Mouse (Mus musculus) limb, embryonic 10.5 days (tissue): ENCODE data around the gene Cmtr1. TPM values are rescaled to one million over a fixed set of nuclear protein-coding genes. Genes with fewer than 3 reads are reported as not detected.

Experiments used
- DNase-seq: peaks from one replicate; pipeline ENCODE4 v3.0.0-alpha.2; 2017; ENCODE audit warnings: low spot score
- H3K27ac ChIP-seq: fragments of 300-500 bp; sonication (generic); 2 replicates; pipeline ENCODE4 v1.5.1; 2016; ENCODE audit warnings: mild to moderate bottlenecking
- H3K27me3 ChIP-seq: fragments of 300-500 bp; sonication (generic); 2 replicates; pipeline ENCODE4 v1.6.1; 2016; ENCODE audit warnings: low read depth, mild to moderate bottlenecking; ENCODE audit not compliant: poor library complexity, severe bottlenecking
- H3K36me3 ChIP-seq: fragments of 300-500 bp; sonication (generic); 2 replicates; pipeline ENCODE4 v1.6.1; 2016; ENCODE audit warnings: mild to moderate bottlenecking, moderate library complexity
- H3K4me1 ChIP-seq: fragments of 300-500 bp; sonication (generic); 2 replicates; pipeline ENCODE4 v1.6.1; 2016
- H3K4me3 ChIP-seq: fragments of 300-500 bp; sonication (generic); 2 replicates; pipeline ENCODE4 v1.5.1; 2016; ENCODE audit warnings: mild to moderate bottlenecking, moderate library complexity
- H3K9me3 ChIP-seq: fragments of 300-500 bp; sonication (generic); replicated peaks from 2 replicates; pipeline ENCODE4 v1.6.1; 2016; ENCODE audit warnings: mild to moderate bottlenecking
- WGBS: fragments of 180-500 bp; shearing (Covaris S2); methylation state at CpG from one replicate; pipeline ENCODE4 v1.1.7; 2016; 5-methylcytosine and 5-hydroxymethylcytosine counted together
- polyA plus RNA-seq: library from polyadenylated mRNA; unstranded; fragments of >200 nt; fragmentation: Nextera tagmentation; extraction: Ambion mirVana; gene quantifications from 2 replicates; pipeline ENCODE4 v1.2.1, GENCODE M21; 2016

The Cmtr1 gene
- polyA plus RNA-seq, 1 experiment from 2014 or later, result 134 TPM

GRCm38 (mm10) chr17:29636118-29636517 is 24.3 kb upstream of the Cmtr1 start:
- Histone ChIP-seq H3K27me3 (no peaks in the 10 kb centered on the region), H3K9me3 (no peaks in the 10 kb centered on the region), H3K27ac (no peak overlapping the region), H3K36me3 (peaks cover 99% of the 10 kb centered on the region), H3K4me3 (no peak overlapping the region), H3K4me1 (no peaks in the 10 kb centered on the region)
- 82% methylated on average over 5 of the region's 5 CpGs for WGBS
- no peak for DNase-seq

GRCm38 (mm10) chr17:29637377-29637776 is 23.0 kb upstream of the Cmtr1 start:
- DNase-seq, result no peak
- H3K4me1 ChIP-seq, result no peaks in the 10 kb centered on the region
- 95% methylated on average over 4 of the region's 4 CpGs for WGBS
- no peaks in the 10 kb centered on the region for H3K27me3 ChIP-seq
- no peak overlapping the region for H3K27ac ChIP-seq
- peaks cover 99% of the 10 kb centered on the region for H3K36me3 ChIP-seq
- H3K4me3 ChIP-seq, result no peak overlapping the region
- H3K9me3 ChIP-seq, result no peaks in the 10 kb centered on the region

- Histone ChIP-seq H3K36me3 (peaks cover 99% of the 10 kb centered on the region), H3K27ac (no peak overlapping the region), H3K9me3 (no peaks in the 10 kb centered on the region), H3K4me3 (no peak overlapping the region), H3K4me1 (no peaks in the 10 kb centered on the region), H3K27me3 (no peaks in the 10 kb centered on the region)
- DNase-seq, result no peak
- 87% methylated on average over 8 of the region's 8 CpGs for WGBS
Observed at GRCm38 (mm10) chr17:29637895-29638294, 22.5 kb upstream of the Cmtr1 start.

GRCm38 (mm10) chr17:29640971-29641370 is 19.4 kb upstream of the Cmtr1 start:
- Histone ChIP-seq H3K27me3 (no peaks in the 10 kb centered on the region), H3K9me3 (no peaks in the 10 kb centered on the region), H3K4me3 (no peak overlapping the region), H3K36me3 (peaks cover 72% of the 10 kb centered on the region), H3K27ac (no peak overlapping the region), H3K4me1 (0 out of 2 replicates have a peak, but pooled peaks cover 3% of the 10 kb centered on the region)
- DNase-seq, result no peak
- 97% methylated on average over 11 of the region's 11 CpGs for WGBS

GRCm38 (mm10) chr17:29642219-29642618 is 18.2 kb upstream of the Cmtr1 start:
- H3K27ac ChIP-seq, result no peak overlapping the region
- H3K4me1 ChIP-seq, result 0 out of 2 replicates have a peak, but pooled peaks cover 3% of the 10 kb centered on the region
- DNase-seq, result no peak
- peaks cover 68% of the 10 kb centered on the region for H3K36me3 ChIP-seq
- no peaks in the 10 kb centered on the region for H3K27me3 ChIP-seq
- H3K4me3 ChIP-seq, result no peak overlapping the region
- no peaks in the 10 kb centered on the region for H3K9me3 ChIP-seq
- WGBS, result 61% methylated on average over 3 of the region's 3 CpGs

GRCm38 (mm10) chr17:29658249-29658648 is 2.1 kb upstream of the Cmtr1 start:
- H3K4me3 ChIP-seq, result no peak overlapping the region
- H3K9me3 ChIP-seq, result no peaks in the 10 kb centered on the region
- peaks cover 9% of the 10 kb centered on the region for H3K4me1 ChIP-seq
- WGBS, result 76% methylated on average over 2 of the region's 2 CpGs
- DNase-seq, result no peak
- peaks cover 5% of the 10 kb centered on the region for H3K36me3 ChIP-seq
- no peak overlapping the region for H3K27ac ChIP-seq
- no peaks in the 10 kb centered on the region for H3K27me3 ChIP-seq

GRCm38 (mm10) chr17:29660762-29661391 is 482 bp downstream of the Cmtr1 start:
- Histone ChIP-seq H3K36me3 (peaks cover 26% of the 10 kb centered on the region), H3K27ac (peak overlapping the region; percentile 95), H3K4me3 (peak overlapping the region; percentile 94), H3K4me1 (peaks cover 9% of the 10 kb centered on the region), H3K27me3 (no peaks in the 10 kb centered on the region), H3K9me3 (no peaks in the 10 kb centered on the region)
- WGBS, result under 1% methylated on average over 41 of the region's 41 CpGs
- DNase-seq, result no peak

- 92% methylated on average over 6 of the region's 6 CpGs for WGBS
- H3K9me3 ChIP-seq, result no peaks in the 10 kb centered on the region
Observed at GRCm38 (mm10) chr17:29662145-29662544, 1.8 kb downstream of the Cmtr1 start.

GRCm38 (mm10) chr17:29668051-29668986 is 7.9 kb downstream of the Cmtr1 start:
- Histone ChIP-seq H3K4me1 (no peaks in the 10 kb centered on the region), H3K27ac (no peak overlapping the region), H3K4me3 (no peak overlapping the region), H3K27me3 (no peaks in the 10 kb centered on the region), H3K9me3 (no peaks in the 10 kb centered on the region), H3K36me3 (peaks cover 88% of the 10 kb centered on the region)
- no peak for DNase-seq
- 85% methylated on average over 10 of the region's 10 CpGs for WGBS

More at GRCm38 (mm10) chr17:29662145-29662544, 1.8 kb downstream of the Cmtr1 start:
- no peaks in the 10 kb centered on the region for H3K27me3 ChIP-seq
- peaks cover 38% of the 10 kb centered on the region for H3K36me3 ChIP-seq
- no peak for DNase-seq
- H3K27ac ChIP-seq, result no peak overlapping the region
- peaks cover 9% of the 10 kb centered on the region for H3K4me1 ChIP-seq
- H3K4me3 ChIP-seq, result no peak overlapping the region

- Histone ChIP-seq H3K9me3 (no peaks in the 10 kb centered on the region), H3K36me3 (peaks cover 89% of the 10 kb centered on the region), H3K4me3 (no peak overlapping the region), H3K4me1 (no peaks in the 10 kb centered on the region), H3K27me3 (no peaks in the 10 kb centered on the region), H3K27ac (no peak overlapping the region)
- 96% methylated on average over 4 of the region's 4 CpGs for WGBS
- DNase-seq, result no peak
Observed at GRCm38 (mm10) chr17:29669030-29669429, 8.6 kb downstream of the Cmtr1 start.

- Histone ChIP-seq H3K27ac (no peak overlapping the region), H3K4me3 (no peak overlapping the region), H3K27me3 (no peaks in the 10 kb centered on the region), H3K36me3 (peaks cover 90% of the 10 kb centered on the region), H3K4me1 (no peaks in the 10 kb centered on the region), H3K9me3 (no peaks in the 10 kb centered on the region)
- no peak for DNase-seq
Observed at GRCm38 (mm10) chr17:29669936-29670335, 9.5 kb downstream of the Cmtr1 start.

GRCm38 (mm10) chr17:29671021-29671420 is 10.6 kb downstream of the Cmtr1 start:
- H3K4me3 ChIP-seq, result no peak overlapping the region
- no peaks in the 10 kb centered on the region for H3K4me1 ChIP-seq
- DNase-seq, result no peak
- H3K27me3 ChIP-seq, result no peaks in the 10 kb centered on the region
- H3K9me3 ChIP-seq, result no peaks in the 10 kb centered on the region
- WGBS, result 91% methylated on average over 2 of the region's 2 CpGs
- H3K27ac ChIP-seq, result no peak overlapping the region
- peaks cover 94% of the 10 kb centered on the region for H3K36me3 ChIP-seq

GRCm38 (mm10) chr17:29673325-29673724 is 12.9 kb downstream of the Cmtr1 start:
- Histone ChIP-seq H3K4me1 (no peaks in the 10 kb centered on the region), H3K4me3 (no peak overlapping the region), H3K9me3 (no peaks in the 10 kb centered on the region), H3K27me3 (no peaks in the 10 kb centered on the region), H3K36me3 (peaks cover 96% of the 10 kb centered on the region), H3K27ac (no peak overlapping the region)
- DNase-seq, result no peak
- WGBS, result 90% methylated on average over 4 of the region's 4 CpGs
